Mouse (Mus musculus): ENCODE measurements around the gene Mmd. TPM values are rescaled to one million over a fixed set of nuclear protein-coding genes. Genes with fewer than 3 reads are reported as not detected.

The Mmd gene
- total and polyA plus RNA-seq, 3 experiments: 25.9 to 35.7 (median 30.9) TPM

GRCm38 (mm10) chr11:90265581-90265980, 16.3 kb downstream of the Mmd start:
- intact Hi-C loops (cut with DNase I): no loop called here
- DNase-seq: no peak
- Histone ChIP-seq H3K36me3 (ENCODE audit: control insufficient read depth, insufficient read depth, low read length) (peaks cover 40% of the 10 kb centered on the region), H3K27me3 (ENCODE audit: control insufficient read depth, insufficient read depth, low read length) (no peaks in the 10 kb centered on the region), H3K27ac (peak overlapping the region; percentile 29), H3K4me1 (ENCODE audit: control insufficient read depth, insufficient read depth, low read length) (no peaks in the 10 kb centered on the region; the same call in none of the 2 replicates), H3K4me3 (no peak overlapping the region), H3K9ac (ENCODE audit: low read depth, low read length) (peak overlapping the region; percentile 53; the same call in 1 of the 2 replicates), H3K79me2 (replicated peaks; ENCODE audit: control insufficient read depth, insufficient read depth, low read length) (no peaks in the 10 kb centered on the region)
- 63% methylated on average over 7 of the region's 7 CpGs for WGBS
- TF ChIP-seq CTCF (IDR thresholded peaks at IDR 0.05) (peak; percentile 46), POLR2A (IDR thresholded peaks at IDR 0.05; ENCODE audit: insufficient read depth, low read depth, low read length) (no peak), EP300 (IDR thresholded peaks at IDR 0.05; ENCODE audit: insufficient read depth, low read depth, low read length) (no peak)

GRCm38 (mm10) chr11:90268934-90269333, 19.7 kb downstream of the Mmd start:
- 88% methylated on average over 5 of the region's 5 CpGs for WGBS
- Histone ChIP-seq H3K27ac (no peak overlapping the region), H3K9ac (ENCODE audit: low read depth, low read length) (no peak overlapping the region), H3K79me2 (replicated peaks; ENCODE audit: control insufficient read depth, insufficient read depth, low read length) (no peaks in the 10 kb centered on the region), H3K4me3 (no peak overlapping the region), H3K36me3 (ENCODE audit: control insufficient read depth, insufficient read depth, low read length) (peaks cover 43% of the 10 kb centered on the region), H3K27me3 (ENCODE audit: control insufficient read depth, insufficient read depth, low read length) (no peaks in the 10 kb centered on the region), H3K4me1 (ENCODE audit: control insufficient read depth, insufficient read depth, low read length) (no peaks in the 10 kb centered on the region; the same call in none of the 2 replicates)
- DNase-seq: no peak
- intact Hi-C loops (cut with DNase I): no loop called here
- TF ChIP-seq CTCF (IDR thresholded peaks at IDR 0.05) (no peak), EP300 (IDR thresholded peaks at IDR 0.05; ENCODE audit: insufficient read depth, low read depth, low read length) (no peak), POLR2A (IDR thresholded peaks at IDR 0.05; ENCODE audit: insufficient read depth, low read depth, low read length) (no peak)

GRCm38 (mm10) chr11:90269398-90270123, 20.3 kb downstream of the Mmd start:
- no peak overlapping the region for H3K4me3 ChIP-seq
- H3K79me2 ChIP-seq (replicated peaks; ENCODE audit: control insufficient read depth, insufficient read depth, low read length): no peaks in the 10 kb centered on the region
- no peak for DNase-seq
- 74% methylated on average over 18 of the region's 18 CpGs for WGBS
- H3K9ac ChIP-seq (ENCODE audit: low read depth, low read length): no peak overlapping the region
- no peak for TF ChIP-seq POLR2A (IDR thresholded peaks at IDR 0.05; ENCODE audit: insufficient read depth, low read depth, low read length)
- TF ChIP-seq CTCF (IDR thresholded peaks at IDR 0.05): no peak
- no peak for TF ChIP-seq EP300 (IDR thresholded peaks at IDR 0.05; ENCODE audit: insufficient read depth, low read depth, low read length)
- peaks cover 43% of the 10 kb centered on the region for H3K36me3 ChIP-seq (ENCODE audit: control insufficient read depth, insufficient read depth, low read length)
- no peaks in the 10 kb centered on the region; the same call in none of the 2 replicates for H3K4me1 ChIP-seq (ENCODE audit: control insufficient read depth, insufficient read depth, low read length)
- H3K27ac ChIP-seq: no peak overlapping the region
- intact Hi-C loops (cut with DNase I): no loop called here
- H3K27me3 ChIP-seq (ENCODE audit: control insufficient read depth, insufficient read depth, low read length): no peaks in the 10 kb centered on the region

DNA sequence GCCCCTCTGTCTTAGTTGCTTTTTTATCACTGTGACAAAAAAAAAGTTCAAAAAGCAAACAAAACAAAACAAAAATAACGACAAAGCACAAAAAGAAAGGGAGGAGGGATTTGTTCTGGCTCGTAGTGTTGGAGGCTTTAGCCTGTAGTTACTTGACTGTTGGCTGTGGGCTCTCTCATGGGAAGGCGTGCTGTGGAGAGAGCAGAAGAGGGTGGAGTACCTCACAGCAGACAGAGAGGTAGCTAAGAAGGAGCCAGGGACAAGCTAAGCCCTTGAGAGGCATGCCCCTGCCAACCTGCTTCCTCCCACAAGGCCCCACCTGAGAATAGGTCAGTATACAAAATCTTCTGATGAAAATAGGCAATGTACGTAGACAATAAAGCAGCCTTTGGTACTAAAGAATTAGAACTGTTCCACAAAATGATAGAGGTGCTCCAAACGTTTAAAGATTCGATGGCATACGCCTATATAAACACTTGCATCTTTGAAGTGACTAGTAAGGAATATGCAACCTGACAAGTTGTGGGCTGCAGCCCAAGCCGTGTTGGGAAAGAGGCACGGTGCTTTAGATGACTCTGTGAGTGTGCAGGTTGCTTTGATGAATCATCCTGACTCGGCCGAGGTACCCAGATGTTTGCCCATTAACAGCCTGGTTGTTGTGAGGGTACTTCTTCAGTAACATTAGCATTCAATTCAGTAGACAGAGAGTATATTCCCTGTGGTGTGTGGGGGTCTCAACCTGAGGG, 21.0 kb downstream of the Mmd start:
- no peaks in the 10 kb centered on the region for H3K79me2 ChIP-seq (replicated peaks; ENCODE audit: control insufficient read depth, insufficient read depth, low read length)
- peaks cover 36% of the 10 kb centered on the region for H3K36me3 ChIP-seq (ENCODE audit: control insufficient read depth, insufficient read depth, low read length)
- no peaks in the 10 kb centered on the region; the same call in 1 of the 2 replicates for H3K4me1 ChIP-seq (ENCODE audit: control insufficient read depth, insufficient read depth, low read length)
- H3K27ac ChIP-seq: no peak overlapping the region
- H3K9ac ChIP-seq (ENCODE audit: low read depth, low read length): no peak overlapping the region
- 82% methylated on average over 11 of the region's 11 CpGs for WGBS
- DNase-seq: no peak
- no peak overlapping the region for H3K4me3 ChIP-seq
- TF ChIP-seq EP300 (IDR thresholded peaks at IDR 0.05; ENCODE audit: insufficient read depth, low read depth, low read length) (no peak), POLR2A (IDR thresholded peaks at IDR 0.05; ENCODE audit: insufficient read depth, low read depth, low read length) (no peak), CTCF (IDR thresholded peaks at IDR 0.05) (no peak)
- intact Hi-C loops (cut with DNase I): no loop called here
- no peaks in the 10 kb centered on the region for H3K27me3 ChIP-seq (ENCODE audit: control insufficient read depth, insufficient read depth, low read length)

GRCm38 (mm10) chr11:90274187-90274586, 24.9 kb downstream of the Mmd start:
- intact Hi-C loops (cut with DNase I): no loop called here
- Histone ChIP-seq H3K27me3 (ENCODE audit: control insufficient read depth, insufficient read depth, low read length) (no peaks in the 10 kb centered on the region), H3K4me3 (no peak overlapping the region), H3K79me2 (replicated peaks; ENCODE audit: control insufficient read depth, insufficient read depth, low read length) (no peaks in the 10 kb centered on the region), H3K36me3 (ENCODE audit: control insufficient read depth, insufficient read depth, low read length) (peaks cover 14% of the 10 kb centered on the region), H3K9ac (ENCODE audit: low read depth, low read length) (no peak overlapping the region), H3K27ac (no peak overlapping the region), H3K4me1 (ENCODE audit: control insufficient read depth, insufficient read depth, low read length) (peaks cover 2% of the 10 kb centered on the region; the same call in 1 of the 2 replicates)
- no peak for DNase-seq
- 58% methylated on average over 1 of the region's 1 CpGs for WGBS
- TF ChIP-seq EP300 (IDR thresholded peaks at IDR 0.05; ENCODE audit: insufficient read depth, low read depth, low read length): no peak
- no peak for TF ChIP-seq POLR2A (IDR thresholded peaks at IDR 0.05; ENCODE audit: insufficient read depth, low read depth, low read length)
- TF ChIP-seq CTCF (IDR thresholded peaks at IDR 0.05): no peak

Measured in heart, adult 2 months (tissue).